Mouse (Mus musculus): ENCODE results near the gene Nme4.
"Not testable (repeated sequence)": the region's sequence is repeated elsewhere in the genome, so short reads cannot be mapped to it uniquely, and the experiment has no call there.

The Nme4 gene

GRCm38 (mm10) chr17:26114061-26114460 is 18.7 kb upstream of the Nme4 start:
- no peak for DNase-seq (ENCODE audit: low read depth)

GRCm38 (mm10) chr17:26113181-26113948 is 18.0 kb upstream of the Nme4 start, which contains the start of gene Tmem8:
Tmem8 (plus strand) TSS chr17:26113299.
- DNase-seq (ENCODE audit: low read depth) = no peak

- no peak for DNase-seq (ENCODE audit: low read depth)
These were observed 17.3 kb upstream of the Nme4 start for GRCm38 (mm10) chr17:26112751-26113150.

- DNase-seq (ENCODE audit: low read depth) = no peak
These were observed 16.3 kb upstream of the Nme4 start for GRCm38 (mm10) chr17:26111722-26112121.

GRCm38 (mm10) chr17:26111024-26111423 is 15.6 kb upstream of the Nme4 start:
- no peak for DNase-seq (ENCODE audit: low read depth)

- DNase-seq (ENCODE audit: low read depth) = no peak
These were observed 14.8 kb upstream of the Nme4 start for GRCm38 (mm10) chr17:26110156-26110555.

- DNase-seq (ENCODE audit: low read depth) = no peak
These were observed 10.2 kb upstream of the Nme4 start for GRCm38 (mm10) chr17:26105619-26106018.

GRCm38 (mm10) chr17:26101478-26101877 is 6.1 kb upstream of the Nme4 start:
- no peak for DNase-seq (ENCODE audit: low read depth)

- DNase-seq (ENCODE audit: low read depth) = no peak
These were observed 4.8 kb upstream of the Nme4 start for GRCm38 (mm10) chr17:26100166-26100565.

GRCm38 (mm10) chr17:26099316-26099715 is 3.9 kb upstream of the Nme4 start:
- DNase-seq (ENCODE audit: low read depth) = not testable (repeated sequence)

GRCm38 (mm10) chr17:26098461-26098860 is 3.1 kb upstream of the Nme4 start:
- DNase-seq (ENCODE audit: low read depth) = no peak

GRCm38 (mm10) chr17:26094531-26095110 is 781 bp downstream of the Nme4 start:
- no peak for DNase-seq (ENCODE audit: low read depth)

- DNase-seq (ENCODE audit: low read depth) = peak; percentile 81
These were observed 5.3 kb downstream of the Nme4 start, which contains the start of gene Decr2 for GRCm38 (mm10) chr17:26089905-26090632. Decr2 (minus strand) TSS chr17:26090337.

- no peak for DNase-seq (ENCODE audit: low read depth)
These were observed 8.3 kb downstream of the Nme4 start for GRCm38 (mm10) chr17:26087059-26087564.

- no peak for DNase-seq (ENCODE audit: low read depth)
These were observed 14.5 kb downstream of the Nme4 start for GRCm38 (mm10) chr17:26080867-26081266.

- no peak for DNase-seq (ENCODE audit: low read depth)
These were observed 16.6 kb downstream of the Nme4 start for GRCm38 (mm10) chr17:26078851-26079250.

- DNase-seq (ENCODE audit: low read depth) = no peak
These were observed 20.2 kb downstream of the Nme4 start for GRCm38 (mm10) chr17:26075246-26075645.

GRCm38 (mm10) chr17:26070136-26070535 is 25.3 kb downstream of the Nme4 start:
- no peak for DNase-seq (ENCODE audit: low read depth)

GRCm38 (mm10) chr17:26068831-26069739 is 26.3 kb downstream of the Nme4 start, which contains the start of gene Rab11fip3:
Rab11fip3 (minus strand) TSS chr17:26069555.
- DNase-seq (ENCODE audit: low read depth) = peak; percentile 67

GRCm38 (mm10) chr17:26068024-26068830 is 27.2 kb downstream of the Nme4 start:
- DNase-seq (ENCODE audit: low read depth) = no peak
